Mouse (Mus musculus) CD8-positive naive resting alpha-beta T cell, adult 57 days (primary cell): ENCODE measurements around the gene Mtf2. TPM values are rescaled to one million over a fixed set of nuclear protein-coding genes. Genes with fewer than 3 reads are reported as not detected.

Experiments used
- total RNA-seq: library from RNA; stranded (reverse); gene quantifications from one replicate; pipeline ENCODE4 v1.2.4, GENCODE M21; 2023

Mtf2 gene
- 68.3 TPM for total RNA-seq

GRCm38 (mm10) chr5:108065465-108066411, at the start of gene Mtf2:
TSS of gene Mtf2 (plus strand) at chr5:108065674.

GRCm38 (mm10) chr5:108132441-108133243, 67.2 kb downstream of the Mtf2 start, which contains the start of the genes Tmed5 and Ccdc18:
TSS of gene Tmed5 (minus strand) at chr5:108132620.
TSS of gene Ccdc18 (plus strand) at chr5:108132875.

Other genes starting within 250 kb of the Mtf2 start
- gene Ube2d2b, start 235.6 kb upstream of the Mtf2 start, total RNA-seq: not detected
- 2.9 TPM for gene Evi5, start 190.6 kb upstream of the Mtf2 start, total RNA-seq
- 190 TPM for gene Rpl5, start 165.2 kb upstream of the Mtf2 start, total RNA-seq
- gene Fam69a, start 78.6 kb upstream of the Mtf2 start, total RNA-seq: 41.2 TPM
- 58.8 TPM for gene Tmed5, start 66.9 kb downstream of the Mtf2 start, total RNA-seq
- gene Ccdc18, start 67.2 kb downstream of the Mtf2 start, total RNA-seq: 0.64 TPM
- 34.9 TPM for gene Dr1, start 203.2 kb downstream of the Mtf2 start, total RNA-seq
- gene Pigg, start 246.9 kb downstream of the Mtf2 start, total RNA-seq: 2.1 TPM